Mouse (Mus musculus) thymus, postnatal 25 days (tissue): ENCODE data around the gene Vmn2r53.
"Not testable (repeated sequence)": the region's sequence is repeated elsewhere in the genome, so short reads cannot be mapped to it uniquely, and the experiment has no call there.

Experiments used
- DNase-seq: peaks from one replicate; pipeline ENCODE4 v3.0.0; 2022

The Vmn2r53 gene

GRCm38 (mm10) chr7:12608688-12609087 lies at the start of gene Vmn2r53:
TSS of gene Vmn2r53 (minus strand) at chr7:12608788.
- DNase-seq: no peak

- DNase-seq: not testable (repeated sequence)
Measured at GRCm38 (mm10) chr7:12640219-12640618, 31.6 kb upstream of the Vmn2r53 start, which contains the start of gene Vmn2r54. TSS of gene Vmn2r54 (minus strand) at chr7:12640319.
